Comparison of ENCODE assay signal across 9 mouse cellular contexts in genomic region chr11:112784347-112784902, GRCm38 (mm10). TPM values are rescaled to one million over a fixed set of nuclear protein-coding genes. Genes with fewer than 3 reads are reported as not detected.
A peak's percentile ranks its signal among the peaks of the same experiment; 100 is the strongest.
DNase-seq lines count a peak whose midpoint lies in the region; ATAC-seq and TF ChIP-seq lines count a peak whose summit lies in the region.
"Had no signal": no experiment of that assay in that cellular context is flagged by ENCODE, and none has a peak within 500 bp of the region (broad histone marks: within the 10 kb centered on the region; RNA-seq: fewer than 3 reads in every experiment).

No protein-coding gene starts in this region.

- no peak for TF ChIP-seq CTCF in lung, embryonic 14.5 days (IDR thresholded peaks at IDR 0.05; ENCODE audit: low read depth)
- TF ChIP-seq CTCF in lung, adult 2 months (IDR thresholded peaks at IDR 0.05; ENCODE audit: insufficient read depth, low read length): no peak
- no peak for TF ChIP-seq CTCF in embryonic fibroblast, embryonic 13.5 days (IDR thresholded peaks at IDR 0.05; ENCODE audit: borderline replicate concordance, insufficient read depth, low read length)

- no peak for TF ChIP-seq POLR2A in lung, adult 2 months (IDR thresholded peaks at IDR 0.05; ENCODE audit: borderline replicate concordance, extremely low read depth, low read depth, low read length)
- TF ChIP-seq POLR2A in embryonic fibroblast, embryonic 13.5 days (IDR thresholded peaks at IDR 0.05; ENCODE audit: low read depth, low read length): no peak

- 5% methylated on average over 30 of the region's 30 CpGs for WGBS in lung, embryonic 14.5 days
- 18% methylated on average over 30 of the region's 30 CpGs for WGBS in lung, adult 2 months
- 2% methylated on average over 30 of the region's 30 CpGs for WGBS in limb, embryonic 11.5 days

- H3K27ac ChIP-seq in lung, embryonic 14.5 days (ENCODE audit: low read depth): peak overlapping the region; percentile 85; the same call in 1 of the 2 replicates
- no peak overlapping the region for H3K27ac ChIP-seq in embryonic fibroblast, embryonic 13.5 days (ENCODE audit: insufficient read depth, low read length)
- peak overlapping the region; percentile 47; the same call in 1 of the 2 replicates for H3K27ac ChIP-seq in limb, embryonic 11.5 days (replicated peaks; ENCODE audit: low read depth, low read length)

- H3K36me3 ChIP-seq in lung, embryonic 14.5 days (ENCODE audit: insufficient read depth): 0 out of 2 replicates have a peak, but pooled peaks cover 3% of the 10 kb centered on the region
- H3K36me3 ChIP-seq in limb, embryonic 11.5 days (ENCODE audit: control insufficient read depth, insufficient read depth, low read length): no peaks in the 10 kb centered on the region

- H3K4me3 ChIP-seq in lung, embryonic 14.5 days (ENCODE audit: low read depth, low read length): peak overlapping the region; percentile 72
- no peak overlapping the region for H3K4me3 ChIP-seq in lung, adult 2 months (replicated peaks; ENCODE audit: extremely low read depth, low read depth, low read length)
- H3K4me3 ChIP-seq in embryonic fibroblast, embryonic 13.5 days (ENCODE audit: insufficient read depth, low read length): peak overlapping the region; percentile 76
- peak overlapping the region; percentile 79 for H3K4me3 ChIP-seq in limb, embryonic 11.5 days (ENCODE audit: low read depth, low read length)

- ATAC-seq in lung, embryonic 14.5 days (ENCODE audit: insufficient read depth): no peak
- ATAC-seq in limb, embryonic 11.5 days (ENCODE audit: insufficient number of reproducible peaks, low FRiP score, low TSS enrichment, low read depth): no peak

- peaks cover 22% of the 10 kb centered on the region for H3K27me3 ChIP-seq in lung, embryonic 14.5 days (ENCODE audit: insufficient read depth, low read length)
- H3K27me3 ChIP-seq in limb, embryonic 11.5 days (ENCODE audit: control insufficient read depth, insufficient read depth, low read length): 0 out of 2 replicates have a peak, but pooled peaks cover 2% of the 10 kb centered on the region

- peak; percentile 64 for DNase-seq in lung, embryonic 14.5 days
- no peak for DNase-seq in lung, adult 2 months
- peak; percentile 57 for DNase-seq in limb, embryonic 11.5 days (ENCODE audit: low spot score)
- DNase-seq in retina, postnatal 1 day: peak; percentile 47
- DNase-seq in urinary bladder, adult 18-20 months (ENCODE audit: low spot score in 2 of 2): no peak
- DNase-seq in thymus, postnatal 4 days: no peak
- DNase-seq in layer of hippocampus, postnatal 14 days (ENCODE audit: low spot score in 2 of 2): no peak
- DNase-seq: kidney, adult 18-20 months had no signal

- peak overlapping the region; percentile 75 for H3K9ac ChIP-seq in lung, embryonic 14.5 days
- H3K9ac ChIP-seq in limb, embryonic 11.5 days (ENCODE audit: low read length): peak overlapping the region; percentile 95

- no peaks in the 10 kb centered on the region for H3K4me1 ChIP-seq in lung, embryonic 14.5 days (ENCODE audit: insufficient read depth)
- H3K4me1 ChIP-seq in lung, adult 2 months (ENCODE audit: control insufficient read depth, insufficient read depth, low read length): peaks cover 8% of the 10 kb centered on the region
- H3K4me1 ChIP-seq in embryonic fibroblast, embryonic 13.5 days (ENCODE audit: control insufficient read depth, insufficient read depth, low read length): peaks cover 3% of the 10 kb centered on the region; the same call in 1 of the 2 replicates
- peaks cover 15% of the 10 kb centered on the region for H3K4me1 ChIP-seq in limb, embryonic 11.5 days (ENCODE audit: control insufficient read depth, insufficient read depth, low read length)

- peak overlapping the region; percentile 73 for H3K4me2 ChIP-seq in lung, embryonic 14.5 days
- peak overlapping the region; percentile 95 for H3K4me2 ChIP-seq in limb, embryonic 11.5 days (ENCODE audit: low read depth, severe bottlenecking)

- H3K9me3 ChIP-seq in lung, embryonic 14.5 days (ENCODE audit: low read depth, low read length): no peaks in the 10 kb centered on the region
- H3K9me3 ChIP-seq in limb, embryonic 11.5 days (ENCODE audit: control insufficient read depth, low read length): no peaks in the 10 kb centered on the region

RNA-seq across cellular contexts. Expression of gene Sox9, which starts 2.4 kb away (rescaled TPM):
- 75.7 and 81.6 TPM in 2 replicates for polyA plus RNA-seq in lung, embryonic 14.5 days (2014; fragmentation: Nextera tagmentation; extraction: Ambion mirVana)
- polyA plus RNA-seq in lung, adult 2 months (2012; rRNA removed): 0.96 and 1.3 TPM in 2 replicates
- polyA plus RNA-seq in embryonic fibroblast, embryonic 13.5 days (2011; ENCODE audit: insufficient read length, low read depth, missing spikeins): 8.1 and 14.6 TPM in 2 replicates
- 208 and 215 TPM in 2 replicates for polyA plus RNA-seq in limb, embryonic 11.5 days (2014; fragmentation: Nextera tagmentation; extraction: Ambion mirVana)
- total RNA-seq in layer of hippocampus, postnatal 14 days (2021): 10 to 100 TPM; 26.3 to 29.2 TPM

Comparison
In these comparisons a context has a peak if more than half of its experiments do, and no peak if none do; other contexts are left out.
1. DNase-seq: peak in lung, embryonic 14.5 days (single experiment), limb, embryonic 11.5 days (single experiment) and retina, postnatal 1 day (single experiment); none in lung, adult 2 months (single experiment), urinary bladder, adult 18-20 months (0 of 2), thymus, postnatal 4 days (single experiment) and layer of hippocampus, postnatal 14 days (0 of 2).